Mouse (Mus musculus): ENCODE data around the gene Hoxa9.

DNA sequence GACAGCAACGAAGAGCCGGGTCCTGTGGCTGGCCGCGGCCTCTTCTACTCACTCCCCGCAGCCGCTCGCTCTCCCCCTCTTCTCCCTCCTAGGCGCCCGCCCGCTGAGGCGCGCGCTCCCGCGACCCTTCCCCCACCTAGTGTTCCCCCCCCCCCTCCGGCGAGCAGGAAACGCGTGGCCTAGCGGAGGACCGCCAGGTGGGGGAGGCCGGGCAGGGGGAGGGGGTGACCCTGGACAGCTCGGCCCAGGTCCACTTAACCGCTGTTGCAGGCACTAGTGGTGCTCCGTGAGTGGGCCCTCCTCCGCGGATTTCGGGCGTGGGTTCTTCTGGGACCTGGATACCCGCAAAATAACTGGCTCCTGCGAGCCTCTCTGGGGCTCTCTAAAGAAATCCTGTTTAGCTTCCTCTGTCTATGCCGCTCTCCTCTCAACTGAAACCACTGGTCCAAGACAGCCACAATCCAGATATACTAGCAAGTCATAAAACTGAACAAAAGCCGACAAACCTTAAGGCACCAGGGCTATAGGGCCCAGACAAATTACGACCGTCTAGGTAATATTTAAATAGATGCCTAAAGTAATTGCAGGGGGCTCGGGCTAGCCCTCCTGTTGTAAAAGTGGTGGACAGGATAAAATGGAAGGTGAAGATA, at the start of gene Hoxa9:
- TF ChIP-seq CTCF (IDR thresholded peaks at IDR 0.05; ENCODE audit: low read depth, low read length) (no peak), POLR2A (IDR thresholded peaks at IDR 0.05; ENCODE audit: borderline replicate concordance, low read depth, low read length) (no peak)

Data from bone marrow macrophage, adult 2 months (primary cell).